Mouse (Mus musculus): Measurements from ENCODE around the gene Setd4.

Setd4 gene

GRCm38 (mm10) chr16:93573434-93573833, 30.4 kb downstream of the Setd4 start:
- ChIA-PET CTCF (no interaction called here), POLR2A (no interaction called here)

GRCm38 (mm10) chr16:93572383-93572782, 31.5 kb downstream of the Setd4 start:
- POLR2A ChIA-PET, result no interaction called here
- CTCF ChIA-PET, result no interaction called here

- ChIA-PET CTCF (interaction anchor here in 3 of 4 experiments (0.6 to 2.2 kb wide), 4 partner anchors 8 to 1376 kb away, joined by 3 to 5 read pairs (median 4); no protein-coding TSS in a partner anchor), POLR2A (interaction anchor here in 2 of 4 experiments (1.1 to 1.8 kb wide), 3 partner anchors 9 to 17 kb away, joined by 3 to 6 read pairs (median 4); no protein-coding TSS in a partner anchor)
Measured at GRCm38 (mm10) chr16:93558499-93558898, 45.4 kb downstream of the Setd4 start.

GRCm38 (mm10) chr16:93557646-93558045, 46.2 kb downstream of the Setd4 start:
- ChIA-PET CTCF (no interaction called here), POLR2A (no interaction called here)

GRCm38 (mm10) chr16:93552686-93553513, 51.0 kb downstream of the Setd4 start:
- ChIA-PET POLR2A (interaction anchor here in 2 of 4 experiments (0.6 to 2.1 kb wide), 2 partner anchors 105 to 855 kb away, joined by 3 to 4 read pairs; no protein-coding TSS in a partner anchor), CTCF (no interaction called here)

GRCm38 (mm10) chr16:93549287-93549686, 54.6 kb downstream of the Setd4 start:
- POLR2A ChIA-PET, result interaction anchor here in 3 of 4 experiments (0.6 to 3.0 kb wide), 15 partner anchors 10 to 978 kb away, joined by 3 to 16 read pairs (median 4); partner anchors contain the start of genes Cbr3 (in 1 of the 3) and Setd4 (in 1 of the 3)
- CTCF ChIA-PET, result interaction anchor here in 3 of 4 experiments (0.6 to 1.6 kb wide), 4 partner anchors 17 to 1038 kb away, joined by 3 to 5 read pairs (median 3); no protein-coding TSS in a partner anchor

- CTCF ChIA-PET, result interaction anchor here in 1 of 4 experiments (0.7 kb wide), 1 partner anchor 28 kb away, joined by 4 read pairs; no protein-coding TSS in a partner anchor
- POLR2A ChIA-PET, result interaction anchor here in 2 of 4 experiments (1.0 to 2.0 kb wide), 3 partner anchors 15 to 904 kb away, joined by 3 to 4 read pairs (median 3); no protein-coding TSS in a partner anchor
Measured at GRCm38 (mm10) chr16:93548045-93548444, 55.8 kb downstream of the Setd4 start.

GRCm38 (mm10) chr16:93547122-93547521, 56.7 kb downstream of the Setd4 start:
- ChIA-PET CTCF (interaction anchor here in 1 of 4 experiments (0.7 kb wide), 1 partner anchor 29 kb away, joined by 4 read pairs; no protein-coding TSS in a partner anchor), POLR2A (interaction anchor here in 2 of 4 experiments (1.0 to 1.1 kb wide), 2 partner anchors 9 to 15 kb away, joined by 3 read pairs; no protein-coding TSS in a partner anchor)

GRCm38 (mm10) chr16:93546354-93546965, 57.4 kb downstream of the Setd4 start:
- POLR2A ChIA-PET, result interaction anchor here in 1 of 4 experiments (1.0 kb wide), 1 partner anchor 9 kb away, joined by 3 read pairs; no protein-coding TSS in a partner anchor

GRCm38 (mm10) chr16:93544931-93545330, 58.9 kb downstream of the Setd4 start:
- ChIA-PET POLR2A (interaction anchor here in 1 of 4 experiments (0.5 kb wide), 1 partner anchor 247 kb away, joined by 6 read pairs; no protein-coding TSS in a partner anchor), CTCF (no interaction called here)

More at GRCm38 (mm10) chr16:93546354-93546965, 57.4 kb downstream of the Setd4 start:
- CTCF ChIA-PET, result no interaction called here

GRCm38 (mm10) chr16:93543704-93544103, 60.2 kb downstream of the Setd4 start:
- POLR2A ChIA-PET, result interaction anchor here in 2 of 4 experiments (0.7 kb wide), 2 partner anchors 386 to 1098 kb away, joined by 3 to 4 read pairs; no protein-coding TSS in a partner anchor

GRCm38 (mm10) chr16:93539891-93540290, 64.0 kb downstream of the Setd4 start:
- POLR2A ChIA-PET, result no interaction called here
- CTCF ChIA-PET, result interaction anchor here in 1 of 4 experiments (0.7 kb wide), 1 partner anchor 841 kb away, joined by 3 read pairs; no protein-coding TSS in a partner anchor

More at GRCm38 (mm10) chr16:93543704-93544103, 60.2 kb downstream of the Setd4 start:
- CTCF ChIA-PET, result interaction anchor here (0.5 to 1.5 kb wide), 16 partner anchors 11 to 1319 kb away, joined by 3 to 10 read pairs (median 4); no protein-coding TSS in a partner anchor

- POLR2A ChIA-PET, result no interaction called here
- CTCF ChIA-PET, result no interaction called here
Measured at GRCm38 (mm10) chr16:93535151-93535853, 68.6 kb downstream of the Setd4 start.

Data from embryonic stem cell, embryonic (primary cell).